ENCODE assay signal across 7 mouse cellular contexts in genomic region chr13:54309354-54309753, GRCm38 (mm10).
DNase-seq lines count a peak whose midpoint lies in the region; ATAC-seq lines count a peak whose summit lies in the region.

No protein-coding gene starts in this region.

- no peak for ATAC-seq in embryonic facial prominence, embryonic 12.5 days (ENCODE audit: insufficient number of reproducible peaks, insufficient read depth, low FRiP score, low TSS enrichment)

- 42% methylated on average over 5 of the region's 5 CpGs for WGBS in embryonic facial prominence, embryonic 12.5 days

- H3K4me1 ChIP-seq in embryonic facial prominence, embryonic 12.5 days, result peaks cover 32% of the 10 kb centered on the region

- 0 out of 2 replicates have a peak overlapping the region, but pooled peaks have one; percentile 23 for H3K27ac ChIP-seq in embryonic facial prominence, embryonic 12.5 days

- no peak overlapping the region for H3K4me3 ChIP-seq in embryonic facial prominence, embryonic 12.5 days

- H3K9ac ChIP-seq in embryonic facial prominence, embryonic 12.5 days, result no peak overlapping the region

- H3K4me2 ChIP-seq in embryonic facial prominence, embryonic 12.5 days (replicated peaks), result no peak overlapping the region

- DNase-seq in right cerebral cortex, adult 18-20 months, result peak; percentile 71
- no peak for DNase-seq in right cerebral cortex, postnatal 36 days (ENCODE audit: low spot score in 2 of 2)
- peak; percentile 72 to 88 for DNase-seq in layer of hippocampus, postnatal 14 days (ENCODE audit: low spot score in 2 of 2)
- peak; percentile 53 for DNase-seq in right cerebral cortex, postnatal 14 days
- DNase-seq in urinary bladder, postnatal 36 days (ENCODE audit: low spot score in 2 of 2), result no peak
- DNase-seq in embryo, embryonic 11 days, result no peak

- no peaks in the 10 kb centered on the region for H3K9me3 ChIP-seq in embryonic facial prominence, embryonic 12.5 days

- H3K36me3 ChIP-seq in embryonic facial prominence, embryonic 12.5 days, result 0 out of 2 replicates have a peak, but pooled peaks cover 3% of the 10 kb centered on the region

- H3K27me3 ChIP-seq in embryonic facial prominence, embryonic 12.5 days, result no peaks in the 10 kb centered on the region

Comparison
In these comparisons a context has a peak if more than half of its experiments do, and no peak if none do; other contexts are left out.
1. DNase-seq: peak in right cerebral cortex, adult 18-20 months (single experiment), layer of hippocampus, postnatal 14 days (2 of 2) and right cerebral cortex, postnatal 14 days (single experiment); none in right cerebral cortex, postnatal 36 days (0 of 2), urinary bladder, postnatal 36 days (0 of 2) and embryo, embryonic 11 days (single experiment).